Mouse (Mus musculus) right cerebral cortex, postnatal 14 days (tissue): ENCODE measurements around the gene Maco1.
"Not testable (repeated sequence)": the region's sequence is repeated elsewhere in the genome, so short reads cannot be mapped to it uniquely, and the experiment has no call there.

ENCODE experiments used
- DNase-seq: peaks from one replicate; pipeline ENCODE4 v3.0.0; 2022

Gene Maco1

GRCm38 (mm10) chr4:134856501-134856900 lies 3.4 kb upstream of the Maco1 start:
- DNase-seq: no peak

DNA sequence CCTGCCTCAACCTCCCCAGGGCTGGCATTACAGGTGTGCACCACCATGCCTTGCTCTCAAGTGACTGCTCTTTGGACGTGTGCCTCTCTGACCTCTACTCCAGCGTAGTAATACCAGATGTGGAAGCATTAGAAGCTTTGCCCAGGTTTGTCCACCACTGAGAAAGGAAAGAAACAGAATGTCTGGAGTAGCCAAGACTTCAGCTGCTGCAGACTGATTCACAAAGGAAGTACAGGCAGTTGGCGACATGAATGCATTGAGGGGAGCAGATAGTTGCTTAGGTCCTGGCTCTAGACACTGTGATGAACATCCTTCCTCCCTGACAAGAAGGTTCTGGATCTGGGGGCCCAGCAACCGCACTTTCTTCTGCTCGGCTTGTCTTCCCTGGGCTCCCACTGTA lies 2.9 kb upstream of the Maco1 start:
- no peak for DNase-seq

- no peak for DNase-seq
Observed at GRCm38 (mm10) chr4:134855371-134855770, 2.2 kb upstream of the Maco1 start.

DNA sequence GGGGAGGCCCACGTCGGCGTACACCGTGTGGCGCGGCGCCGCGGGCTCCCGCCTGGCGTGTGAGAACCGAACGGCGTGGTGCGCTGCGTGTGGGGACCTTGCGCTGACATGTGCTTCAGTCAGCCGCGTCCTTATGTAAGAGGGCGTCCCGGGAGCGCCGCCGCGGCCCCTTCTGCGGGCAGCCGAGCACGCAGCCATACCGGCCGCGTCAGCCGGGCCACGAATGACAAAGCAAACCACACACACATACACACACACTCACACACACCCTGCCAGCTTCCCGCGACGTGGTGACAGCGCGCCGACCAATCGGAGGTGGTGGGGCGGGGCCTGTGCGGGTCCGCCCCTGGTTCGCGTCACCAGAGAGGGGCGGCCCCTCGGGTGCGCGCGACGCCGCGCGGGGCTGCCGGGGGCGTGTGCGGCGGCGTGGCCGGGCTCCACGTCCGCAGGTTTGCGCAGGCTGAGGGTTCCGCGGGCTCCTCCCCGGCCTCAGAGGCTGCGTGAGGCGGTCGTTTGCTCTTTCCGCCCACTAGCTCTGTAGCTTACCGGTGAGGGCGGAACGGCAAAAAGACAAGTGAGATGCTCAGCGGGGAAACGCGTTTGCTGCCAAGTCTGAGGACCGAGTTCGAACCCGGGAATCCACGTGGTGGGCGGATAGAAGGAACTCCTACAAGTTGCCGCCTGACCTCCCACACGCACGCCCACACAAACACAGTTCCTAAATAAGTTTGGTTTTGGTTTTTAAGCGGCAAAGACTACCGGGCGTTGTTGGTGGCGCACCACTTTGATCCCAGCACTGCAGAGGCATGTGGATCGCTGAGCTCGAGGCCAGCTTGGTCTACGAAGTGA lies 716 bp upstream of the Maco1 start:
- DNase-seq: peak; percentile 93

DNA sequence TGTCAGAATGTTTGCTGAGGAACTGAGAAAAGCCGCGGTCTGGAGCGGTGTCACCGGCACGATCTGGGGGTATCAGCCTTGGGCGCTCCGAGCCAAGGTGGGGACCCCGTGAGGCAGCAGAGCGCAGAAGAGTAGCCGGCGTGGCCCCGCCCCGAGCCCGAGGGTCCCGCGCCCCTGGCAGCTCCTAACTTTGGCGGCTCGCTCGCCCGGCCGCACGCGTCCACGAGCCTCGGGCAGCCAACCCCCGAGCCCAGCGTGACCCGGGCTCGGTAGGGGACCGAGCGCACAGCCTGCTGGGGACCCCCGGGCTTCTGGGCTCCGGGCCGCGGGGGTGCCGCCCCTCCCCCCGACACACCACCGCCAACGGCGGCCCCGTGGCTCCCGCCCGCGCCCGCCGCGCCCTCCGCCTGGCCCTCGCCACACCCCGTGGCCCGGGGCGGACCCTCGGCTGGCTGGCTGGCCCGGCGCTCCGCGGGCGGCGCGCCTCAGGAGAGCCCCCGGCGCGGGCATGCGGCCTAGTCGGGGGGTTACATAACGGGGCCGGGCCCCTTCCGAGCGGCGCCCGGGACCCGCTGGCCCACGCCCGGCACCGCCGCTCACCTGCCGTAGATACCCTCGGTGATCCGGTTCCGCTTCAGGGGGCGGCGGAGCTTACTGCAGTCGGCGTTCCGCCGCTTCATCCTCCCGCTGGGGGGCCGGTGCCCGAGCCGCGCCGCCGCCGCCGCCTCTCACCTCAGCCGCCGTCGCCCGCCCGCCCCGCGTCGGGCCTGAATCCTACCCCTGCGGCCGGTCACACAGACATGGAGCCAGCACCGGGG lies 498 bp downstream of the Maco1 start:
- DNase-seq: peak; percentile 36

DNA sequence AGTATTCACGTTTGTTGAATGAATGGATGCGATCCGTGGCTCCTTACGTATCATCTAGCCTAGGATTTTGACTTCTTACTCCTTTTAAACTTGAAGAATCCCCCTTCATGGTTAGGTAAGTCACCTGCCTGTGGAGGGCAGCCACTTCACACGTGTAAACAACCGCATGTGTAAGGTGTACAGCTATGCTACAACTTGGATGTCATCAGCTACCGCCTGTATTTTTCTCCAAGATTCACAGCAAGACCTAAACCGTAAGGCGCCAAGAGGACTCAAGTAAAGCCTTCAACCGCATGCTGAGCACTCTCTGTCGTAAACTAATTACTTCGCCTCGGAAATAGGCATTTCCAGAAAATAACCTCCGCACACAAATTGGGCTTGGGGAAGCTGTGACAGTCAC lies 1.3 kb downstream of the Maco1 start:
- no peak for DNase-seq

- DNase-seq: no peak
Observed at GRCm38 (mm10) chr4:134851236-134851635, 1.9 kb downstream of the Maco1 start.

GRCm38 (mm10) chr4:134850551-134850950 lies 2.6 kb downstream of the Maco1 start:
- DNase-seq: no peak

DNA sequence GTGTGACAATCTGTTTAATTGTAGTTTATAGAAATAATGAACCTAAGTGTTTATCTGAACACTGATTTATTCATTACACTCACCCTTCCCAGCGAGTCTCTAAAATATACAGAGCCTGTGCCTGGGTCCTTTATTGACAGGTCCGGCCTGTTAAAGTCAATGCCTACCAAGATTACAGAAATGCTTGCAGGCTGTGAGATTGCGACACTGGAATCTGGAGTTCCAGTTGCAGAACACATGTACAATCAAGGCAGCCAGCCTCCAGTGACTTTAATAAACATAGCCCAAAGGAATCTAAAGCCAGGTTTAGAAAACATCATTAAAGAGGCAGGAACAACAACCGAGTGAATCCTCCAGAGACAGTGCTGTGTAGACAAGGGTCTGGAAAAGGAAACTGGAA lies 5.6 kb downstream of the Maco1 start:
- DNase-seq: no peak

GRCm38 (mm10) chr4:134843566-134843965 lies 9.6 kb downstream of the Maco1 start:
- DNase-seq: no peak

DNA sequence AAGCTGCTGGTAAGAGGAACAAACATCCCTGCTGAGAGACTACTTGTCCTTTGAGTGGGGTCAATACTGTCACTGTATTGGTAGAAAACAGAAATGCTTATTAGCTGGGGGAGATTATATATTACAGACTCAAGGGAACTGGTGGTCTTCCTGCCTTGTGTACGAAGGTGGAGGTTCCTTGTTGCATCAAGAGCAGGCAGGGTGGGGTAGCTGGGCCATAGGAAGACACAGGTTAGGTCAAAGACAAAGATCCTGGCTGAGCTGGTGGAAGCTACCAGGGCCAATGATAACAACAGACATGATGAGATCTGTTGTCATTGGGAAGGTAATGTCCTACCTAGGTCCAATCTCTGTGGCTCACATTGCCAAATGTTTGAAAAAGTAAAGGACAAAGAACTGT lies 12.9 kb downstream of the Maco1 start:
- DNase-seq: no peak

DNA sequence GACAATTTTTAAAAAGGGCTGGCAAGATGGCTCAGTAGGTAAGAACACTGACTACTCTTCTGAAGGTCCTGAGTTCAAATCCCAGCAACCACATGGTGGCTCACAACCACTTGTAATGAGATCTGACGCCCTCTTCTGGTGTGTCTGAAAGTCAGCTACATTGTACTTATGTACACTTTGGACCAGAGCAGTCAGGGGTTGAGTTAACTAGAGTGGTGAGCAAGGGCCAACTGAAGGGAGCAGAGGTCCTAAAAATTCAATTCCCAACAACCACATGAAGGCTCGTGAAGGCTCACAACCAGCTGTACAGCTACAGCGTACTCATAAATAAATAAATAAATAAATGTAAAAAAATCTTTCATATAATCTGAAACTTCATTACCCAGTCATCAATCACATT lies 14.4 kb downstream of the Maco1 start:
- not testable (repeated sequence) for DNase-seq

DNA sequence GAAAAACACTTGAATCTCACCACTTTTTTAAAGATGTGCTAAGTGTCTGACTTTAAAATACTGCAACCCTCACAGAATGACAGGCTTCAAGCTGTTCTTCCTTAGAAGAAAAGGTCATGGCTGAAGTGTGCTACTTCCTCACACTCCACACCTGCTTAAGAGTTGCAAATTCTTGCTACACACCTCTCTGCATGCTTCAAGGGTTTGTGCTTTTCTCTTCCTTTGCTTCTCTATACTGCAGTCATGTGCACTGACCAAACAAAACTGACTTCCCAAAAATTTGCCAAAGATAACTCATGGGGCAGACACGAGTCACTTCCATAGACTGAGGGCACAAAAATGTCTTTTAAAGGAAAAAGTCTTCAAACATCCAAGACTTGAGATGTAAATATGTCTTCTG lies 14.9 kb downstream of the Maco1 start:
- DNase-seq: no peak

- no peak for DNase-seq
Observed at GRCm38 (mm10) chr4:134835486-134835885, 17.7 kb downstream of the Maco1 start.

DNA sequence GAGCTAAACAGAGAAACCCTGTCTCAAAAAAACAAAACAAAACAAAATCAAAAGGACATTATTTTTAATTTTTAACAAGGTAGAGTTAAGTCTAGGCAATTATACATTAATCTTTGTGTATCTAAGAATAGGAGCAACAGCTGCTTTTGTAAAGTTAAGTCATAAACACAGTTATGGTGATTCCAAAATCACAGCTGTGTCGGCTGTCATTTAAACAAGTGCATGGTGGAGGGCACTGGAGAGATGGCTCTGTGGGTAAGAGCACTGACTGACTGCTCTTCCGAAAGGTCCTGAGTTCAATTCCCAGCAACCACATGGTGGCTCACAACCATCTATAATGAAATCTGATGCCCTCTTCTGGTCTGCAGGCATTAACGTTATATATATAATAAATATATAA lies 21.2 kb downstream of the Maco1 start:
- no peak for DNase-seq

DNA sequence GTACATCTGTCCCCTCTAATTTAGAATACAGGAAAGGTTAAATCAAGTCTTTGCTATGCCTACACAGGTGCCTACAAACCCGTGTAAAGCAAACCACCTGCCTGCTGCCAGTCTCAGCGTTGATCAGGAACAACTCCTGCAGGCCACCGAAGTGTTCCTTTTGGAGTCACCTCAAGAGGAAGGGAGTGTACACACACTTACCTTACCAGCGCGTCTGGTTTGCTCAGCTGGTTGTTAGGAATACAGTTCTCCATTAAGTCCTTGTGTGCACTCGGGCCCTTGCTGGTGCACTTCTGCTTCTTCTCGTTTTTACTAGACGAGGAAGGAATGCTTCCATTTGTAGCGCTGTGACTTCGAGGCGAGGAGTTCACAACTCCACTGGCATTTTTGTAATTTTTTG lies 25.3 kb downstream of the Maco1 start:
- DNase-seq: no peak

DNA sequence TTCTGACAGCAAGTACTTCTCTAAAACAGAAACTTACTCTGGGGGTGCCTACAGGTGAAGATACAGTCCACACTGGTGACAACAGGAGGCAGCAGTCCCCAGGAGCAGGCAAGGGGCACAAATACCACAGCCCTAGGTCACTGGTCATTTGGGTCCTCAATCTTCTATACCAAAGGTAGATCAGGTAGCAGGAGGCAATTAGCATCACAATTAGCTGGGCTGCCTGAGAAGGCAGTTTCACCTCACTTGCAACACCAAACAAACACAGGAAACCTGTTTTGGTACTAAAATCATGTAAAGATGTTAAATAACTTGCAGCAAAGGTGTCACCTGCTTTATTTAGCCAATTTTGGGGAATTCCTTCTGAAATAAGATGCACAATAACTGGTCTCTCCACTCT lies 26.8 kb downstream of the Maco1 start:
- no peak for DNase-seq

GRCm38 (mm10) chr4:134825864-134826263 lies 27.3 kb downstream of the Maco1 start:
- DNase-seq: not testable (repeated sequence)

DNA sequence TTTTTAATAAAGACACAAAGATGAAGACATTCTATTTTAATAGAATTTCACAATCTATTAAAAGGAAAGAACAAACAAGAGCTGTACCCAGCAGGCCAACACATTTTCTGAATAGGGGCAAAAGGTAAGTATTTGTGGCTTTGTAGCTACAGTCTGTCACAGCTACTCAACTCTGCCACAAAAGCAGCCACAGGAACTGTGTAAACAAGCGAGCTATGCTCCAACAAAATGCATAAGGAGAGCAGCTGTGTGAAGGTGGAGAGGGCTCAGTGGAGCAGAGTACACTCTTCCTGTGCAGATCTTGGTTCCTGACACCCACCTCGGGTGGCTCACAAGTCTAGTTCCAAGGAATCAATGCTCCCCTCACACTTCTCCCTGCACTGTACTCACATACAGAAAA lies 29.6 kb downstream of the Maco1 start:
- no peak for DNase-seq

GRCm38 (mm10) chr4:134821061-134821460 lies 32.1 kb downstream of the Maco1 start:
- no peak for DNase-seq

- DNase-seq: no peak
Observed at GRCm38 (mm10) chr4:134817706-134818105, 35.4 kb downstream of the Maco1 start.

GRCm38 (mm10) chr4:134814229-134814571 lies 38.9 kb downstream of the Maco1 start:
- DNase-seq: no peak

DNA sequence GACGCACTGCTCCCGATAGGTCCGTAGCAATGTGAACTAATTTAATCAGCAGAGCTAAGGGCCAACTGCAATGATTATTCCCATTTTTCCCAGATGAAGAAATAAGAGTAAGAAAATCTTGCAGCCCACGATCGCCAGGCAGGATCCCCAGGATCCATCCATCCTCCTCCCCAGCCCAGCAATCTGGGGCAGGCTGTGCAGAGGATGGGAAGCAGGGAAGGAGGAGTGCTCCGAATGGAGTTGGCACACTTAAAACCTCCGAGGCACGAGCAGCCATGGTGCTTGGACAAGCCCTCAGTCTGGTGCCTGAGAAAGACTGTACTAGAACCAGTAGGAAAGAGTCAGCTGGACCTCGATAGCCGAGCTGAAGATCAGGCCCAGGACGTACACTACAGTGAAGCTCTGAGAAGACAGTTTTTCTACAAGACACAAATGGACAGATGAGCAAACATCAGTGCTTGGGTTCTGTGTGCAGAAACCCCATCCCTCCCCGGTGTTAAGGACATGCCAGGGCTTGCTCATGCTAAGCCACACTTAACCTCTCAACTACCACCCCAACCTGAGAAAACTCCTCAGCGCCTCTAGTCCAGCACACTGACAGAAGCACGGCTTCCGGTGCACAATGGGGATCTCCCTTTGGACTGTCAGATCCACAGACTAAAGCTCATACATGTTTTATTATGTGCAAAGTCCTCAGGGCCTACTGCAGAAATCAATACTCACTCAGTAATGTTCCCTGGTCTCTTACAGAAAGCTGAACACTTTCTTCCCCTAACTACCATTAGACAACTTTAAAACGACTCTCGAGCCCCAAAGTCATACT lies 39.5 kb downstream of the Maco1 start:
- no peak for DNase-seq
